Mouse (Mus musculus): Measurements from ENCODE around the gene Ttc28. TPM values are rescaled to one million over a fixed set of nuclear protein-coding genes. Genes with fewer than 3 reads are reported as not detected.

The Ttc28 gene
- polyA plus RNA-seq, 1 experiment from 2014 or later = 12.9 TPM

- no peaks in the 10 kb centered on the region for H3K36me3 ChIP-seq (ENCODE audit: control insufficient read depth, insufficient read depth, low read length)
- no peak overlapping the region for H3K9ac ChIP-seq (ENCODE audit: low read length)
- H3K4me2 ChIP-seq (ENCODE audit: low read depth, severe bottlenecking) = no peak overlapping the region
- H3K27ac ChIP-seq (replicated peaks; ENCODE audit: low read depth, low read length) = no peak overlapping the region
- H3K27me3 ChIP-seq (ENCODE audit: control insufficient read depth, insufficient read depth, low read length) = no peaks in the 10 kb centered on the region
- WGBS = 93% methylated on average over 4 of the region's 4 CpGs
- no peak for ATAC-seq (ENCODE audit: insufficient number of reproducible peaks, low FRiP score, low TSS enrichment, low read depth)
- no peaks in the 10 kb centered on the region for H3K4me1 ChIP-seq (ENCODE audit: control insufficient read depth, insufficient read depth, low read length)
- H3K9me3 ChIP-seq (ENCODE audit: control insufficient read depth, low read length) = no peaks in the 10 kb centered on the region
- DNase-seq (ENCODE audit: low spot score) = no peak
- H3K4me3 ChIP-seq (ENCODE audit: low read depth, low read length) = no peak overlapping the region
Measured at GRCm38 (mm10) chr5:111085849-111086248, 206.2 kb downstream of the Ttc28 start.

- ATAC-seq (ENCODE audit: insufficient number of reproducible peaks, low FRiP score, low TSS enrichment, low read depth) = no peak
- Histone ChIP-seq H3K27ac (replicated peaks; ENCODE audit: low read depth, low read length) (no peak overlapping the region), H3K27me3 (ENCODE audit: control insufficient read depth, insufficient read depth, low read length) (no peaks in the 10 kb centered on the region), H3K9me3 (ENCODE audit: control insufficient read depth, low read length) (no peaks in the 10 kb centered on the region), H3K4me3 (ENCODE audit: low read depth, low read length) (no peak overlapping the region), H3K36me3 (ENCODE audit: control insufficient read depth, insufficient read depth, low read length) (0 out of 2 replicates have a peak, but pooled peaks cover 3% of the 10 kb centered on the region), H3K4me2 (ENCODE audit: low read depth, severe bottlenecking) (no peak overlapping the region), H3K4me1 (ENCODE audit: control insufficient read depth, insufficient read depth, low read length) (peaks cover 18% of the 10 kb centered on the region), H3K9ac (ENCODE audit: low read length) (no peak overlapping the region)
- DNase-seq (ENCODE audit: low spot score) = no peak
- 50% methylated on average over 5 of the region's 5 CpGs for WGBS
Measured at GRCm38 (mm10) chr5:111096750-111097149, 217.1 kb downstream of the Ttc28 start.

- no peak overlapping the region for H3K4me3 ChIP-seq (ENCODE audit: low read depth, low read length)
- WGBS = 79% methylated on average over 11 of the region's 11 CpGs
- no peaks in the 10 kb centered on the region for H3K27me3 ChIP-seq (ENCODE audit: control insufficient read depth, insufficient read depth, low read length)
- no peak overlapping the region for H3K9ac ChIP-seq (ENCODE audit: low read length)
- DNase-seq (ENCODE audit: low spot score) = no peak
- H3K4me1 ChIP-seq (ENCODE audit: control insufficient read depth, insufficient read depth, low read length) = peaks cover 18% of the 10 kb centered on the region
- H3K9me3 ChIP-seq (ENCODE audit: control insufficient read depth, low read length) = no peaks in the 10 kb centered on the region
- 0 out of 2 replicates have a peak, but pooled peaks cover 3% of the 10 kb centered on the region for H3K36me3 ChIP-seq (ENCODE audit: control insufficient read depth, insufficient read depth, low read length)
- no peak overlapping the region for H3K4me2 ChIP-seq (ENCODE audit: low read depth, severe bottlenecking)
- no peak overlapping the region for H3K27ac ChIP-seq (replicated peaks; ENCODE audit: low read depth, low read length)
- ATAC-seq (ENCODE audit: insufficient number of reproducible peaks, low FRiP score, low TSS enrichment, low read depth) = no peak
Measured at GRCm38 (mm10) chr5:111097233-111098160, 217.9 kb downstream of the Ttc28 start.

- H3K9ac ChIP-seq (ENCODE audit: low read length) = no peak overlapping the region
Measured at GRCm38 (mm10) chr5:111098516-111099274, 219.1 kb downstream of the Ttc28 start.

GRCm38 (mm10) chr5:111100585-111100984, 221.0 kb downstream of the Ttc28 start:
- H3K4me1 ChIP-seq (ENCODE audit: control insufficient read depth, insufficient read depth, low read length) = peaks cover 18% of the 10 kb centered on the region
- H3K36me3 ChIP-seq (ENCODE audit: control insufficient read depth, insufficient read depth, low read length) = 0 out of 2 replicates have a peak, but pooled peaks cover 3% of the 10 kb centered on the region
- H3K27ac ChIP-seq (replicated peaks; ENCODE audit: low read depth, low read length) = no peak overlapping the region
- DNase-seq (ENCODE audit: low spot score) (no peak), ATAC-seq (ENCODE audit: insufficient number of reproducible peaks, low FRiP score, low TSS enrichment, low read depth) (no peak)
- 91% methylated on average over 7 of the region's 7 CpGs for WGBS
- no peak overlapping the region for H3K9ac ChIP-seq (ENCODE audit: low read length)
- no peak overlapping the region for H3K4me2 ChIP-seq (ENCODE audit: low read depth, severe bottlenecking)
- no peaks in the 10 kb centered on the region for H3K27me3 ChIP-seq (ENCODE audit: control insufficient read depth, insufficient read depth, low read length)
- no peak overlapping the region for H3K4me3 ChIP-seq (ENCODE audit: low read depth, low read length)
- no peaks in the 10 kb centered on the region for H3K9me3 ChIP-seq (ENCODE audit: control insufficient read depth, low read length)

More at GRCm38 (mm10) chr5:111098516-111099274, 219.1 kb downstream of the Ttc28 start:
- Histone ChIP-seq H3K36me3 (ENCODE audit: control insufficient read depth, insufficient read depth, low read length) (0 out of 2 replicates have a peak, but pooled peaks cover 3% of the 10 kb centered on the region), H3K4me1 (ENCODE audit: control insufficient read depth, insufficient read depth, low read length) (peaks cover 18% of the 10 kb centered on the region), H3K4me3 (ENCODE audit: low read depth, low read length) (no peak overlapping the region), H3K27me3 (ENCODE audit: control insufficient read depth, insufficient read depth, low read length) (no peaks in the 10 kb centered on the region), H3K4me2 (ENCODE audit: low read depth, severe bottlenecking) (no peak overlapping the region), H3K9me3 (ENCODE audit: control insufficient read depth, low read length) (no peaks in the 10 kb centered on the region), H3K27ac (replicated peaks; ENCODE audit: low read depth, low read length) (peak overlapping the region; percentile 4; the same call in 1 of the 2 replicates)
- no peak for ATAC-seq (ENCODE audit: insufficient number of reproducible peaks, low FRiP score, low TSS enrichment, low read depth)
- DNase-seq (ENCODE audit: low spot score) = peak; percentile 32
- 28% methylated on average over 7 of the region's 7 CpGs for WGBS

- 50% methylated on average over 6 of the region's 6 CpGs for WGBS
- DNase-seq (ENCODE audit: low spot score) (no peak), ATAC-seq (ENCODE audit: insufficient number of reproducible peaks, low FRiP score, low TSS enrichment, low read depth) (no peak)
- Histone ChIP-seq H3K36me3 (ENCODE audit: control insufficient read depth, insufficient read depth, low read length) (0 out of 2 replicates have a peak, but pooled peaks cover 3% of the 10 kb centered on the region), H3K9me3 (ENCODE audit: control insufficient read depth, low read length) (no peaks in the 10 kb centered on the region), H3K4me1 (ENCODE audit: control insufficient read depth, insufficient read depth, low read length) (peaks cover 18% of the 10 kb centered on the region), H3K4me3 (ENCODE audit: low read depth, low read length) (no peak overlapping the region), H3K27me3 (ENCODE audit: control insufficient read depth, insufficient read depth, low read length) (no peaks in the 10 kb centered on the region), H3K27ac (replicated peaks; ENCODE audit: low read depth, low read length) (no peak overlapping the region), H3K4me2 (ENCODE audit: low read depth, severe bottlenecking) (no peak overlapping the region), H3K9ac (ENCODE audit: low read length) (no peak overlapping the region)
Measured at GRCm38 (mm10) chr5:111101383-111101932, 221.9 kb downstream of the Ttc28 start.

GRCm38 (mm10) chr5:111104801-111105200, 225.2 kb downstream of the Ttc28 start:
- no peaks in the 10 kb centered on the region for H3K27me3 ChIP-seq (ENCODE audit: control insufficient read depth, insufficient read depth, low read length)
- no peak overlapping the region for H3K9ac ChIP-seq (ENCODE audit: low read length)
- no peak for ATAC-seq (ENCODE audit: insufficient number of reproducible peaks, low FRiP score, low TSS enrichment, low read depth)
- no peak overlapping the region for H3K4me3 ChIP-seq (ENCODE audit: low read depth, low read length)
- H3K9me3 ChIP-seq (ENCODE audit: control insufficient read depth, low read length) = no peaks in the 10 kb centered on the region
- no peaks in the 10 kb centered on the region for H3K4me1 ChIP-seq (ENCODE audit: control insufficient read depth, insufficient read depth, low read length)
- H3K36me3 ChIP-seq (ENCODE audit: control insufficient read depth, insufficient read depth, low read length) = 0 out of 2 replicates have a peak, but pooled peaks cover 3% of the 10 kb centered on the region
- WGBS = 96% methylated on average over 7 of the region's 7 CpGs
- H3K27ac ChIP-seq (replicated peaks; ENCODE audit: low read depth, low read length) = no peak overlapping the region
- DNase-seq (ENCODE audit: low spot score) = no peak
- no peak overlapping the region for H3K4me2 ChIP-seq (ENCODE audit: low read depth, severe bottlenecking)

GRCm38 (mm10) chr5:111111378-111111777, 231.8 kb downstream of the Ttc28 start:
- Histone ChIP-seq H3K4me2 (ENCODE audit: low read depth, severe bottlenecking) (no peak overlapping the region), H3K27me3 (ENCODE audit: control insufficient read depth, insufficient read depth, low read length) (no peaks in the 10 kb centered on the region), H3K9ac (ENCODE audit: low read length) (no peak overlapping the region), H3K27ac (replicated peaks; ENCODE audit: low read depth, low read length) (no peak overlapping the region), H3K9me3 (ENCODE audit: control insufficient read depth, low read length) (no peaks in the 10 kb centered on the region), H3K36me3 (ENCODE audit: control insufficient read depth, insufficient read depth, low read length) (no peaks in the 10 kb centered on the region), H3K4me1 (ENCODE audit: control insufficient read depth, insufficient read depth, low read length) (peaks cover 20% of the 10 kb centered on the region), H3K4me3 (ENCODE audit: low read depth, low read length) (no peak overlapping the region)
- DNase-seq (ENCODE audit: low spot score) (no peak), ATAC-seq (ENCODE audit: insufficient number of reproducible peaks, low FRiP score, low TSS enrichment, low read depth) (no peak)
- WGBS = 69% methylated on average over 6 of the region's 6 CpGs
